ENCODE assay signal across 17 mouse cellular contexts in genomic region chr17:44650431-44650830, GRCm38 (mm10).
DNase-seq lines count a peak whose midpoint lies in the region; ATAC-seq lines count a peak whose summit lies in the region.
"Had no signal": no experiment of that assay in that cellular context is flagged by ENCODE, and none has a peak within 500 bp of the region (broad histone marks: within the 10 kb centered on the region; RNA-seq: fewer than 3 reads in every experiment).

No protein-coding gene starts in this region.

- DNase-seq in adrenal gland, adult 2 months = peak; percentile 34
- no peak for DNase-seq in adrenal gland, adult 8-10 months
- DNase-seq in brain, adult 2 months (ENCODE audit: low read depth, low spot score) = peak; percentile 58
- DNase-seq in telencephalon, adult 2 months (ENCODE audit: low read depth, low spot score) = peak; percentile 32
- no peak for DNase-seq in spleen, postnatal 4 days (ENCODE audit: low spot score in 2 of 2)
- DNase-seq: adrenal gland, postnatal 25 days; B cell, adult 2 months; cerebellum, adult 18-20 months; cerebellum, adult 9-10 months; cerebellum, postnatal 14 days; gastrocnemius, postnatal 10 days; gastrocnemius, postnatal 36 days; kidney, adult 11 months had no signal

- ATAC-seq in granulocyte monocyte progenitor cell, adult 5-6 weeks (replicated peaks; ENCODE audit: poor library complexity, severe bottlenecking) = no peak
- ATAC-seq: forebrain, embryonic 16.5 days; hindbrain, embryonic 16.5 days; intestine, embryonic 15.5 days had no signal

Comparison
In these comparisons a context has a peak if more than half of its experiments do, and no peak if none do; other contexts are left out.
1. DNase-seq: peak in adrenal gland, adult 2 months (single experiment), brain, adult 2 months (single experiment) and telencephalon, adult 2 months (single experiment); none in adrenal gland, adult 8-10 months (single experiment) and spleen, postnatal 4 days (0 of 2).